Mouse (Mus musculus): Measurements from ENCODE around the gene 4930442H23Rik.
"Not testable (repeated sequence)": the region's sequence is repeated elsewhere in the genome, so short reads cannot be mapped to it uniquely, and the experiment has no call there.

The 4930442H23Rik gene

GRCm38 (mm10) chr10:81198230-81198629 lies 14.6 kb upstream of the 4930442H23Rik start:
- peak; percentile 67 for DNase-seq (ENCODE audit: extremely low spot score, low spot score)

GRCm38 (mm10) chr10:81197305-81197704 lies 13.7 kb upstream of the 4930442H23Rik start:
- DNase-seq (ENCODE audit: extremely low spot score, low spot score): no peak

- no peak for DNase-seq (ENCODE audit: extremely low spot score, low spot score)
Observed at GRCm38 (mm10) chr10:81196470-81197065, 12.9 kb upstream of the 4930442H23Rik start.

- no peak for DNase-seq (ENCODE audit: extremely low spot score, low spot score)
Observed at GRCm38 (mm10) chr10:81195300-81195699, 11.7 kb upstream of the 4930442H23Rik start.

DNA sequence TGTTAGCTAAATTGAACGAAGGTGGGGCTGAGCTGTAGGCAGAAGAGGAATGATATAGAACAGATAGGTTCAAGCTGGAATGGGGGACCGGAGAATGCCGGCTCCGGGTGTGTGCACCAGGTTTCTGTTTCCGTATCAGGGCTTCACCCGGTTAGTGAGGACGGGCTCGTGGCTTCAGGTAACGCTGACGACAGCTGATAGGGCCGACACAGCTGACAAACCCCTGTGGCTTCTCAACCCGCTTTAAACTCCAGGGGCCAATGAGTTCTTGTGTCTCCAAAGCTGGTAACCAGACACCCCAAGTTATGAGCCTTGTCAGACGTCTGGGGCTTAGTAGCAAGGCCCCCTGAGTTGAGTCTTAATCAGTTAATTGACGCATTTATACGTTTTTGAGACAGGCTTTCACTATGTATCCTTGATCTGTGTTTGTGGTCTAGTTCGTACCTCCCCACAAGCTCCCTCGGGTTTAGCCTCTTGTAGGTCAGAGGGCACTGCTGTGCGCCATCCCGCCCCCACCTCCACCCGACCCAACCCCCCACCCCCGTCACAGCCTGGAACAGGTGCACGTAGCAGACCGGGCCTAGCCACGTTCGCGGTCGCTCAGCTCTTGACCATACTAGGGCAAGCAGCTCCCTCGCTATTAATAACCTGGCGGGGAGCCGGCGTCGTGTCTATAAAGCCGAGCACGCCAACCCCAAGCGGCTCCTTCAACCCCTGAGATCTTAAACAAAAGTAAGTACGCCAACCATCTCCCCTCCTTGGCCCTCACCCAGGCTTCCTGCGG lies 10.5 kb upstream of the 4930442H23Rik start:
- no peak for DNase-seq (ENCODE audit: extremely low spot score, low spot score)

DNA sequence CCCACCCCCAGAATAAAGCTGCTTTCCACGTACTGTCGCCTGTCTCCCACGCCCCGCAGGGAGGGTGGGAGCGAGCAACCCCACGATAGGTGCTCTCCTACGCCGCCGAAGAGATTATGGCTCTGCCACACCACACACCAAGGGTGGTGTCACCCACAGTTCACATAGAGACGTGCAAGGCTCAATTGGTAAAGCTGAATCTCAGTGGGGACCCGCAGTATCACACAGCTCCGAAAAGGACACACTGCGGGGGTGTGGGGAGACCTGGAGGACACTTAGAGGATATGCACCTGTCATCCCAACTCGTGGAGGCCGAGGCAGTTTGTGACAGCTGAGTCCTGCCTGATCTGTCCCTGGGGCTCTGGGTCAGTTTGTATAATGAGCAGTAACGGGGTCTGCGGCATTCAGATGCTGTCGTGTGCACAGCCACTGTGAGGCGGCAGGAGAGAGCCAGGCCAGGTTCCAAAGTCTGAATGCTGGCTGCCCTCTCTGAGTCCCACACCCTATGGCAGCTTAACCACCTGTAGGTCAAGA lies 9.4 kb upstream of the 4930442H23Rik start:
- DNase-seq (ENCODE audit: extremely low spot score, low spot score): peak; percentile 57

DNA sequence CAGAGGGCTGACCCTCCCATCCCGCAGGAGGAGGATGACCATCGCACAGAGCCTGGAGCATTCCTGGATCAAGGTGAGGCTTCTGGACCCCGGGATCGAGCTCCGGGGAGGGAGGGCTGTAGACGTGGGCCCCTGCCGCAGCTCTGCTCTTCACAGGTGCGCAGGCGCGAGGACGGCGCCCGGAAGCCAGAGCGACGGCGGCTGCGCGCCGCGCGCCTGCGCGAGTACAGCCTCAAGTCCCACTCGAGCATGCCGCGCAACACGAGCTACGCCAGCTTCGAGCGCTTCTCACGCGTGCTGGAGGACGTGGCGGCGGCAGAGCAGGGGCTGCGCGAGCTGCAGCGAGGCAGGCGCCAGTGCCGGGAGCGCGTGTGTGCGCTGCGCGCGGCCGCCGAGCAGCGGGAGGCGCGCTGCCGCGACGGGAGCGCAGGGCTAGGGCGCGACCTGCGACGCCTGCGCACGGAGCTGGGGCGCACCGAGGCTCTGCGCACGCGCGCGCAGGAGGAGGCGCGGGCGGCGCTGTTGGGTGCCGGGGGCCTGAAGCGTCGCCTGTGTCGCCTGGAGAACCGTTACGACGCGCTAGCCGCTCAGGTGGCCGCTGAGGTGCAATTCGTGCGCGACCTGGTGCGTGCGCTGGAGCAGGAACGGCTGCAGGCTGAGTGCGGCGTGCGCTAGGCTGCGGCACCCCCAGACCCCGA lies 8.8 kb upstream of the 4930442H23Rik start:
- peak; percentile 81 for DNase-seq (ENCODE audit: extremely low spot score, low spot score)

DNA sequence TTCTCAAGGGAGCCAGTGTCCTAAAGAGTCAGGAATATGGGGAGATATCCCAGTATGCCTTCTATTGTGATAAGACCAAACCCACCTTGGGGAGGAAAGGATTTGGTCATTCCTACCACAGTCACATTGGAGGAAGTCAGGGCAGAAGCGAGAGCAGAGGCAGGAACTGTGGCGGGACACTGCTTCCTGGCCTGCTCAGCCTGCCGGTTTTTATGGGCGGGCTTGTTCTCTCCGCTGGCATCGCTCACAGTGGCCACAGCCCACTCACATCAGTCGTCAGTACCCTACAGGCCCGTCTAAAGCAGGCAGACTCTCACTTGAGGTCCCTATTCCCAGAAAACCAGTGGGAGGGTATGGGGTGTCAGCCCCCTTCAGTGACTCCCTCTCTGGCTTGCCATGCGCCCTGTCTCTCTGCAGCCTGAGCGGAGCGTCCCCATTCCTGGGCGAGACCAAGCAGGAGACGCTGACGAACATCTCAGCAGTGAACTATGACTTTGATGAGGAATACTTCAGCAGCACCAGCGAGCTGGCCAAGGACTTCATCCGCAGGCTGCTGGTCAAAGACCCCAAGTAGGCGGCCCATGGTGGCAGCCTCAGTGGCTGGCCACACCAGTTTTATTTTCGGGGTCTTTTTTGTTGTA lies 7.8 kb upstream of the 4930442H23Rik start:
- no peak for DNase-seq (ENCODE audit: extremely low spot score, low spot score)

DNA sequence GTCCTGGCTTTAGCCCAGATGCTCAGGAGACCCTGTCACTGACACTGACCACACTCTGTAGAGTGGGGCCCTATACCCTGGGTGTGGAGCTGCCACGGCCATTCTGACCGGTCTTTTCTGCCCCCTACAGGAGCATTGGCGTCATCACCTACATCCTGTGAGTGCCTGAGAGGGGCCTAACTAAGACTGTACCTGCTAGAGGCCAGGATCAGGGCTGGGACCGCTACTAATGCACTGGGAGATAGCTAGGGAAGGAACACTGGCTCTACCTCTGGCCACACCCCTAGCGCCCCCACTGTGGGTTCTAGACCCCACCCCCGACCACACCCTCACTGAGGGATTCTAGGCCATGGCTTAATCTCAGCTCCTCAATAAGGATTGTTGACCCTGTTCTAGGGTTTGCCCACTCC lies 7.3 kb upstream of the 4930442H23Rik start:
- no peak for DNase-seq (ENCODE audit: extremely low spot score, low spot score)

GRCm38 (mm10) chr10:81190236-81190911 lies 6.7 kb upstream of the 4930442H23Rik start:
- no peak for DNase-seq (ENCODE audit: extremely low spot score, low spot score)

DNA sequence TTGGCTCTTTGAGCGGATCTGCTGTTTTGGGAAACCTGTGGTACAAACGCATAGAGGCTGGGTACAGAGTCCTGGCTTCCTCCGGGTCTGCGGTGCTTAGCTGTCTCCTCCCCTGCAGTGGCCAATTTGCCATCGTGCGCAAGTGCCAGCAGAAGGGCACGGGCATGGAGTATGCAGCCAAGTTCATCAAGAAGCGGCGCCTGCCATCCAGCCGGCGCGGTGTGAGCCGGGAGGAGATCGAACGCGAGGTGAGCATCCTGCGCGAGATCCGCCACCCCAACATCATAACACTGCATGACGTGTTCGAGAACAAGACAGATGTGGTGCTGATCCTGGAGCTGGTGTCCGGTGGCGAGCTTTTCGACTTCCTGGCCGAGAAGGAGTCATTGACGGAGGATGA lies 6.2 kb upstream of the 4930442H23Rik start:
- DNase-seq (ENCODE audit: extremely low spot score, low spot score): no peak

GRCm38 (mm10) chr10:81187161-81187560 lies 3.5 kb upstream of the 4930442H23Rik start:
- DNase-seq (ENCODE audit: extremely low spot score, low spot score): no peak

- no peak for DNase-seq (ENCODE audit: extremely low spot score, low spot score)
Observed at GRCm38 (mm10) chr10:81184765-81185164, 1.1 kb upstream of the 4930442H23Rik start.

GRCm38 (mm10) chr10:81182336-81183333 lies 1.0 kb downstream of the 4930442H23Rik start, which contains the start of gene Dapk3:
TSS of gene Dapk3 (plus strand) at chr10:81183005.
- DNase-seq (ENCODE audit: extremely low spot score, low spot score): peak; percentile 98

DNA sequence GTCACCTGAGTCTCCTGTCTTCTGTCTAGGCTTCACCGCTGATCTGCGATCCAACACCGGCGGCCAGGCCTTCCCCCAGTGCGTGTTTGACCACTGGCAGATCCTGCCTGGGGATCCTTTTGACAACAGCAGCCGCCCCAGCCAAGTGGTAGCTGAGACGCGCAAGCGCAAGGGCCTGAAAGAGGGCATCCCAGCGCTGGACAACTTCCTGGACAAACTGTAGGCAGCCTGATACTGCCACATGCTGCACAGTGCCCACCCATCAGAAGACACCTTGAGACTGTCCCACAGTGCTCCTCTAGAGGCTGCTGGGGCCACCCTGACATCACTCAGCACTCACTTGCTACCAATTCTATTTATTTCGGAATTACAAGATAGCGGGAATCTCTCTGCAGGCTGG lies 1.8 kb downstream of the 4930442H23Rik start:
- not testable (repeated sequence) for DNase-seq (ENCODE audit: extremely low spot score, low spot score)

- DNase-seq (ENCODE audit: extremely low spot score, low spot score): no peak
Observed at GRCm38 (mm10) chr10:81180946-81181345, 2.7 kb downstream of the 4930442H23Rik start.

GRCm38 (mm10) chr10:81179451-81180342 lies 4.0 kb downstream of the 4930442H23Rik start:
- no peak for DNase-seq (ENCODE audit: extremely low spot score, low spot score)

DNA sequence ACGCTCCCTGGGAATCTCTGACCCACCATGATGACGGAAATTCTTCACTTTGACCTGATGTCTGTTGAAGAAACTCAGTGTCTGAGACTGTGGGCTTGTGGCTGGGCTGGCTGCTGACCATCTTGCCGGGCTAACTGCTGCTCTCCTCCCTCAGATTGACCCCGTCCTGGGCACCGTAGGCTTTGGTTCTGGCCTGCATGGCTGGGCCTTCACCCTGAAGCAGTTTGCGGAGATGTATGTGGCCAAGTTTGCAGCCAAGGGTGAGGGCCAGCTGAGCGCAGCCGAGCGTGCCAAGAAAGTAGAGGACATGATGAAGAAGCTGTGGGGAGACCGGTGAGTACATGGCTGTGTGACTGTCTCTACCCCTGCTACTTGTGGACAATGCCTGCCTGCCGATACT lies 4.7 kb downstream of the 4930442H23Rik start:
- DNase-seq (ENCODE audit: extremely low spot score, low spot score): no peak
